Mouse (Mus musculus) cerebellum, adult 2 months (tissue): ENCODE results near the gene Clca3a1.
"Not testable (repeated sequence)": the region's sequence is repeated elsewhere in the genome, so short reads cannot be mapped to it uniquely, and the experiment has no call there.

Experiments
- CTCF ChIP-seq: fragments of 200-500 bp; IDR thresholded peaks from 2 replicates; pipeline ENCODE4 v1.5.1; 2011; ENCODE audit warnings: low read depth, mild to moderate bottlenecking, control low read depth, low read length, moderate library complexity, borderline replicate concordance; ENCODE audit not compliant: insufficient read depth
- POLR2A ChIP-seq: fragments of 200-500 bp; IDR thresholded peaks from 2 replicates; pipeline ENCODE4 v1.6.1; 2011; ENCODE audit warnings: low read length, control low read depth, borderline replicate concordance; ENCODE audit not compliant: insufficient read depth

DNA sequence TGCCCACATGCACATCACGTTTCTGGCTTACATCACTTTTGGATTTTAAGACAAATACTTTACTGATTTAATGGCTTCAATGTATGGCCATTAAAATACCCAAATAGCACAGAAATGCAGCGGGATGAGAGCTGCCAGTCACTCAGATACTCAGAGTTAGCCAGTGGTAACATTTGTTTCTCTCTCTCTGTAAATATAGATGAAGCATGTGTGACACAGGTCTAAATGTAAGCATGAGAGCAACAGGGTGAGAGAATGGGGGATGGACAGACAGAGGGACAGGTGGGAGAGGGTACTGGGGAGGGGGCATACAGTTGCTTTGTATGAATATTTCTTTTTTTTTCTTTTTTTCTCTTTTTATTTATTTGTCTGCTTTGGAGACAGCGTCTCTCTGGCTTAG, 38.2 kb downstream of the Clca3a1 start:
- TF ChIP-seq CTCF, POLR2A: not testable (repeated sequence)
